Mouse (Mus musculus) liver, postnatal 0 days (tissue): ENCODE measurements around the gene Wnk2. TPM values are rescaled to one million over a fixed set of nuclear protein-coding genes. Genes with fewer than 3 reads are reported as not detected.

Experiments
- ATAC-seq: fragments of 200-750 bp; cut with Nextera tagmentation; 2 replicates; pipeline ENCODE4 v1.8.0; 2017; ENCODE audit warnings: mild to moderate bottlenecking, moderate library complexity
- DNase-seq: peaks from one replicate; pipeline ENCODE4 v3.0.0-alpha.2; 2016
- H3K27ac ChIP-seq: fragments of 300-500 bp; sonication (generic); 2 replicates; pipeline ENCODE4 v1.5.1; 2014; ENCODE audit warnings: antibody characterized with exemption, moderate library complexity, mild to moderate bottlenecking, low read depth
- H3K27me3 ChIP-seq: fragments of 300-500 bp; sonication (generic); 2 replicates; pipeline ENCODE4 v1.6.1; 2014; ENCODE audit warnings: low read length, control low read depth, mixed read lengths; ENCODE audit not compliant: insufficient read depth
- H3K36me3 ChIP-seq: fragments of 300-500 bp; sonication (generic); replicated peaks from 2 replicates; pipeline ENCODE4 v1.6.1; 2014; ENCODE audit warnings: mild to moderate bottlenecking, control low read depth, low read length, moderate library complexity, mixed read lengths; ENCODE audit not compliant: insufficient read depth
- H3K4me1 ChIP-seq: fragments of 300-500 bp; sonication (generic); 2 replicates; pipeline ENCODE4 v1.6.1; 2014; ENCODE audit warnings: antibody characterized with exemption, mild to moderate bottlenecking, control low read depth; ENCODE audit not compliant: insufficient read depth
- H3K4me2 ChIP-seq: fragments of 300-500 bp; sonication (generic); 2 replicates; pipeline ENCODE4 v1.6.1; 2014; ENCODE audit warnings: low read depth, mild to moderate bottlenecking, low read length, moderate library complexity, mixed read lengths
- H3K4me3 ChIP-seq: fragments of 300-500 bp; sonication (generic); 2 replicates; pipeline ENCODE4 v1.5.1; 2014; ENCODE audit warnings: low read depth, low read length
- H3K9ac ChIP-seq: fragments of 300-500 bp; sonication (generic); replicated peaks from 2 replicates; pipeline ENCODE4 v1.6.1; 2014; ENCODE audit warnings: mild to moderate bottlenecking, moderate library complexity
- H3K9me3 ChIP-seq: fragments of 300-500 bp; sonication (generic); 2 replicates; pipeline ENCODE4 v1.6.1; 2016; ENCODE audit warnings: mild to moderate bottlenecking, control low read depth, low read length, mixed read lengths
- CTCF ChIP-seq: sonication (generic); IDR thresholded peaks from 2 replicates; pipeline ENCODE4 v1.5.1; 2016; ENCODE audit warnings: antibody characterized with exemption, low read depth
- EP300 ChIP-seq: IDR thresholded peaks from 2 replicates; pipeline ENCODE4 v1.6.1; 2016; ENCODE audit warnings: antibody characterized with exemption, low read depth, mild to moderate bottlenecking
- WGBS: fragments of 180-500 bp; shearing (Covaris S2); extraction: QIAGEN DNeasy Blood & Tissue Kit; methylation state at CpG from one replicate; pipeline ENCODE4 v1.1.7; 2014; ENCODE audit not compliant: insufficient replicate concordance; 5-methylcytosine and 5-hydroxymethylcytosine counted together
- polyA plus RNA-seq: library from polyadenylated mRNA; unstranded; fragments of >200 nt; fragmentation: Nextera tagmentation; extraction: Ambion mirVana; gene quantifications from 2 replicates; pipeline ENCODE4 v1.2.1, GENCODE M21; 2015

Gene Wnk2
- polyA plus RNA-seq, 1 experiment from 2014 or later = 0.13 TPM

DNA sequence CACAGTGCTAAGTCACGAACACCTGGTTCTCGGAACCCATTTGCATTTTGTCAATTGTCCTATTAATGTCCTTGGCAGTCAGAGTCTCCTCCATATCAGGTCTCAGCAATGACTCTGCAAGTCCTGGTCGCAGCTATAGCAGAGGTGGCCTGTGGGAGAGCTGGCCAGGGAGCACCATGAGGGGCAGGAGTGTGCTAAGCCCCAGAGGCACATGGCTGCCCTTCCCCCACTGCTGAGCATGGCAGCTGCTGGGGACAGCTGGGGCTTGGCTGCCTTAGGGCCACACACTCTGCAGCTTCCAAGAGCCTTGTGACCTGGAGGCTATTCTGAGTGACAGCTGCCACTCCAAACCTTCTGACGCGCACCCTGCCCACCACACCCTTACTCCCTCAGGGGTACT lies 127.7 kb downstream of the Wnk2 start:
- no peaks in the 10 kb centered on the region for H3K36me3 ChIP-seq
- WGBS = 59% methylated on average over 5 of the region's 5 CpGs
- DNase-seq (peak; percentile 32), ATAC-seq (no peak; the same call in 1 of the 2 replicates)
- peaks cover 5% of the 10 kb centered on the region for H3K9me3 ChIP-seq
- H3K27ac ChIP-seq = no peak overlapping the region
- no peak for TF ChIP-seq EP300
- no peak for TF ChIP-seq CTCF
- no peak overlapping the region for H3K4me2 ChIP-seq
- no peak overlapping the region for H3K4me3 ChIP-seq
- no peak overlapping the region for H3K9ac ChIP-seq
- H3K27me3 ChIP-seq = no peaks in the 10 kb centered on the region
- peaks cover 14% of the 10 kb centered on the region for H3K4me1 ChIP-seq

DNA sequence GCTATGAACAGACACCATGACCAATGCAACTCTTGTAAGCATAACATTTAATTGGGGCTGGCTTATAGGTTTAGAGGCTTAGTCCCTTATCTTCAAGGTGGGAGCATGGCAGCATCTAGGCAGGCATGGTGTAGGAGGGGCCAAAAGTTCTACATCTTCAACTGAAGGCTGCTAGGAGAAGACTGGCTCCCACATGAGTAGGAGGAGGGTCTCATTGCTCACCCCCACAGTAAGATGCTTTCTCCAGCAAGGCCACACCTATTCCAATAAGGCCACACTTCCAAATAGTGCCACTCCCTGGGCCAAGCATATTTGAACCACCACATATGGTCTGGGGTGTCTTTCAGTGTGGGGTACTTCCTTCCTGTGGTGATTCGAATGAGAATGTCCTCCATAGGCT lies 130.4 kb downstream of the Wnk2 start:
- no peaks in the 10 kb centered on the region for H3K27me3 ChIP-seq
- no peak overlapping the region for H3K4me3 ChIP-seq
- H3K9ac ChIP-seq = no peak overlapping the region
- no peak for ATAC-seq
- no peak for TF ChIP-seq EP300
- TF ChIP-seq CTCF = no peak
- H3K4me2 ChIP-seq = no peak overlapping the region
- peaks cover 10% of the 10 kb centered on the region for H3K4me1 ChIP-seq
- WGBS = 92% methylated on average over 1 of the region's 1 CpGs
- DNase-seq = no peak
- no peaks in the 10 kb centered on the region for H3K36me3 ChIP-seq
- peaks cover 5% of the 10 kb centered on the region for H3K9me3 ChIP-seq
- no peak overlapping the region for H3K27ac ChIP-seq

DNA sequence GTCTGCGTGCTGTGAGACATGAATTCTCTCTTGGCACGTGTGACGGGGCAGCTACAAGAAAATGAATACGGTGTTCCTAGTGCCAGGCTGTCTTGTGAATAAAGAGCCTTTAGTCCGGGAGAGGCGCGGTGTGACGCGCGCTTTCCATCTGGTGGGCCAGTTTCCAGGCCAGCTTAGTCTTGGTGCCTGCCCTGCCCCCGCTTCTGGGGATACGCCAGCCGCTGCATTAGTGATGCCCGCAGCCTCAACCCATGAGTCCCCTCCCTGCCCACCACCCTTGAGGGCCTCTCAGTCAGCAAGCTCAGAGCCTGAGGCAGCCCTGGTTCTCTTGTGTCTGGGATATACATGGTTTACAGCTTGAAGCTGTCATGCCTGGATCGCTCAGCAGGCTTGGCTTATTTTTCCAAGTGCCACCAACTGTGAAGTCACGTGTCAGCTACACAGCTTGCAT lies 131.5 kb downstream of the Wnk2 start:
- ATAC-seq (no peak), DNase-seq (no peak)
- Histone ChIP-seq H3K4me3 (peak overlapping the region; percentile 5; the same call in 1 of the 2 replicates), H3K9ac (no peak overlapping the region), H3K4me1 (peaks cover 10% of the 10 kb centered on the region), H3K36me3 (no peaks in the 10 kb centered on the region), H3K9me3 (peaks cover 5% of the 10 kb centered on the region), H3K27ac (peak overlapping the region; percentile 62), H3K27me3 (no peaks in the 10 kb centered on the region), H3K4me2 (peak overlapping the region; percentile 62)
- 30% methylated on average over 16 of the region's 16 CpGs for WGBS
- no peak for TF ChIP-seq EP300
- no peak for TF ChIP-seq CTCF

DNA sequence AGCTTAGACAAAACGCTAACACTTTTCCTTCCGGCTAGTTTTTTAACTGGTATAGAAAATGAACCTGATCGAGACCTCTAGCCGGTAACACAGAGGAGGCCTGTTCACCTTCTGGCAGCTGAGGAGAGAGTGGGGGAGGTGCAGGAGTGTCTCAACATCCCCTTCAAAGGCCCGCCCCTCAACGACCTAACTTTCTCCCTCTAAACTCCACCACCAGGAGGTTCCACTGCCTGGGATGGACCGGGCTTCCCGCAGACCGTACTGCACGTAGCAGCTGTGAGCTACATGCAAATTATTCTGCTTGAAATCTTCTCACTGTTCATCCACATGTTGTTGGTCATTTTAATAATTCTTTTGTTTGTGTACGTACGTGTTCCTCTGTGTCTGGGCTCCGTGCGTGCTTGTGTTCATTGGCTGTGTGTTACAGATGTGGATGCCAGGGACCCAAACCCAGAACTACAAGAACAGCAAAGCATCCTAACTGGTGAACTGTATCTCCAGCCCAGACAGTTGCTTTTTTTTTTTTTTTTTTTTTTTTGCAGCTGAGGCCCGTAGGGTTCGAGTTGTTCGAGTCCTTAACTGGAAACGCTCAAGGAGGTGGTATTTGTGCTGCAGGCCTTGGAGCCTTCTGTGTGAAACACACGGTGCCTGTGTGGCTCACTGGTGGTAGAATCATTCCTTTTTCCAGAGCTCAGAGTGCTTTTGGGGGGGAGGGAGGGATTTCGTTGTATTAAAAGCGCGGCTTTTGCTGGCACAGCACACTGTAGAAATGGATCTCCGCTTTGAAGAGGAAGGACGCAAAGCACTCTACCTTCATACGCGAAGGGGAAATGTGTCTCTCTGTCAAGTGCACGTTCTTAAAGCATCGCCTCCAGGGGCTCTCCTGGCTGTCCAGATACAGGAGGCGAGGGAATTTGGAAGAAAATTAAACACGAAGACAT lies 132.2 kb downstream of the Wnk2 start:
- Histone ChIP-seq H3K36me3 (no peaks in the 10 kb centered on the region), H3K4me3 (peak overlapping the region; percentile 5; the same call in 1 of the 2 replicates), H3K9me3 (peaks cover 5% of the 10 kb centered on the region), H3K4me2 (peak overlapping the region; percentile 62), H3K9ac (no peak overlapping the region), H3K27me3 (no peaks in the 10 kb centered on the region), H3K27ac (peak overlapping the region; percentile 62), H3K4me1 (peaks cover 10% of the 10 kb centered on the region)
- peak; percentile 34 for DNase-seq
- WGBS = 9% methylated on average over 30 of the region's 30 CpGs
- TF ChIP-seq CTCF = peak; percentile 26; the same call in 1 of the 2 replicates
- TF ChIP-seq EP300 = no peak
- peak; percentile 48; the same call in 1 of the 2 replicates for ATAC-seq

DNA sequence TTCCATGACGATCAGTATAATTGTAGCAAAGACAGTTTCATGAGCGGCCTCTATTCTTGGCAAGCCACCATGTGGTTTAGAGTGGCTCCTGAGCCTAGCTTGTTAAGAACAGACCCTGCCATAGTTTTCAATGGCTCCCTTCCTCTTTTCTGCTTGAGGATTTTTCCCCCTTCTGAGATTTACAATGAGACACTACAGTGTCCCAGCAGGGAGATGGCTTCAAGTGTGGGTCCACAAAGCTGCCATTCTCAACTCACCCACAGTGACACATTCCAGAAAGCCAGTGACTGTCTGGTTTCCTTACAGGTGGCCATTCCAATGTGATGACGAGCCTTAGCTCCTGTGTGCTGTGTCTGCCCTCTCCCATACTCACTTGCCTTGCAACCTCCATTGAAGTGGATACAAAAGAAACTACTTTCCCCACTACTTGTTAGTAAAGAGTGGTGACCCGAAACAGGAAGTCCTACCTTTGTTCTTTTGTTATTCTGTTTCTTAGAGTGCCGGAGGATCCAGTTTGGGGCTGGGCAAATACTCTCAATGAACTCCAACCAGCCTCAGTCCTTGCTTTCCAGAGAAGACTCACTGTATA lies 134.5 kb downstream of the Wnk2 start:
- 64% methylated on average over 5 of the region's 5 CpGs for WGBS

DNA sequence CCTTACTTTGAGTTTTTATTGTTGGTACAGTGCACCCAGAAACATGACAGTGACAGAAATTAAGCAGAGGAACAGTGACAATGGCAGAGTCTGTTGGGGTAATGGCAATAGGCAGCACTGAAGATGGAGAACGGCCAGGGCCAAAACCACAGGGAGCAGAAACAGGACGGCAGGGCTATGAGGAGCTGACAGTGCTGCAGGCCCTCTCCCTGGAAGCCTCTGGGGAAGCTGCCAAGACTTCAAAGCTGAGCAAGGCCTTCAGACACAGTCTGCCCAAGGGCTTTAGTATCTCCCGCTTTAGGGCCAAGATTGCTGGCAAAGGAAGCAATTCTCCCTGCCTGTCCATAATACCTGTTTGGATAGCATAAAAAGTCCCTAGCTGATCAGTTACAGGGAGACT lies 146.1 kb downstream of the Wnk2 start:
- Histone ChIP-seq H3K4me2 (no peak overlapping the region), H3K4me3 (no peak overlapping the region), H3K27me3 (no peaks in the 10 kb centered on the region), H3K36me3 (no peaks in the 10 kb centered on the region), H3K9ac (no peak overlapping the region), H3K27ac (no peak overlapping the region), H3K9me3 (no peaks in the 10 kb centered on the region), H3K4me1 (no peaks in the 10 kb centered on the region)
- TF ChIP-seq CTCF = no peak
- no peak for TF ChIP-seq EP300
- ATAC-seq (no peak), DNase-seq (no peak)
- WGBS = 60% methylated on average over 3 of the region's 3 CpGs

More for the DNA sequence above, 134.5 kb downstream of the Wnk2 start:
- peaks cover 5% of the 10 kb centered on the region for H3K9me3 ChIP-seq
- DNase-seq (no peak), ATAC-seq (no peak)
- no peak overlapping the region for H3K27ac ChIP-seq
- H3K4me3 ChIP-seq = no peak overlapping the region
- H3K4me2 ChIP-seq = no peak overlapping the region
- H3K4me1 ChIP-seq = peaks cover 10% of the 10 kb centered on the region
- no peak overlapping the region for H3K9ac ChIP-seq
- TF ChIP-seq CTCF = no peak
- TF ChIP-seq EP300 = no peak
- no peaks in the 10 kb centered on the region for H3K36me3 ChIP-seq
- no peaks in the 10 kb centered on the region for H3K27me3 ChIP-seq
